Mouse (Mus musculus) CD4-positive, CD25-positive, alpha-beta regulatory T cell, adult 4 months (primary cell): Measurements from ENCODE around the gene Hectd4. TPM values are rescaled to one million over a fixed set of nuclear protein-coding genes. Genes with fewer than 3 reads are reported as not detected.

Source experiments
- ATAC-seq: one replicate; pipeline ENCODE4 v1.8.0; 2017
- polyA plus RNA-seq, 2 experiments: library from polyadenylated mRNA; unstranded; fragments of 100-300 nt; shearing (Covaris generic); gene quantifications; one replicate each; pipeline ENCODE4 v1.2.1; 2017

The Hectd4 gene
- polyA plus RNA-seq, 2 experiments from 2014 or later = 8.8 to 9.8 TPM

DNA sequence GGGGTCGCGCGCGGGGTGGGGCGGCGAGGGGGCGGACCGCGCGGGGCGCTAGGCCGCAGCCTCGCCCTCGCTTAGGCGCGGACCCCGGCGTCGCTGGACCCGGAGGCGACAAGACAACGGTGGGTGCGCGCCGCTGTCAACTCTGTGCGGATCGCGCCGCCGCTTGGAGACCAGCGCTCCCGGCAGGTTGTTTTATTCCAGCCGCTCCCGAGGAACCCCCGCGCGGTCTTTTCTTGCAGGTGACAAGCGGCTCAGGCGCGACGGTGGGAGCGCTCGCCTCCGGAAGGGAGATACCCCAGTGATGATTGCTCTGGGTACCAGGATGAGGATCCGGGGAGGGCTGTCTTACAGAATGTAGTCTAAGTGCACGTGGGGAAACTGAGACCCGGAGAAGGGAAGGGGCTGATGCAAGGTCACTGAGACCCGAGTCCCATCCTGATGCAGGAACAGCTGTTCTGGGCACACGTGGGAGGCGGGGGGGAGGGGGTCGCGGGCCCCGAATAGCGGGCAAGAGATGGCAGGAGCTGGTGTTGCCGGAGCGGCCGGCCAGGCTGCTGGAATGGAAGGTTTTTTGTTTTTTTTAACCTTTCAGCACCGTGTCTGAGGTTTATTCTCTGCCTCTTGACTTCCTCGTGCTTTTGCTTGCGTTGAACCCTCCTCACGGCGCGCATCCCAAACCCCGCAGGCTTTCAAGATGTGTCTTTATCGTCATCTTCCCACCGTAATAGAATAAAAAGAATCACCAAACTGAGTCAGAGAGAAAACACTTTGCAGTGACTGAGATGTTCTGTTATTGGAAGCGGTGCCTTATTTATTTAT is 178.3 kb downstream of the Hectd4 start:
- ATAC-seq = peak; percentile 22

DNA sequence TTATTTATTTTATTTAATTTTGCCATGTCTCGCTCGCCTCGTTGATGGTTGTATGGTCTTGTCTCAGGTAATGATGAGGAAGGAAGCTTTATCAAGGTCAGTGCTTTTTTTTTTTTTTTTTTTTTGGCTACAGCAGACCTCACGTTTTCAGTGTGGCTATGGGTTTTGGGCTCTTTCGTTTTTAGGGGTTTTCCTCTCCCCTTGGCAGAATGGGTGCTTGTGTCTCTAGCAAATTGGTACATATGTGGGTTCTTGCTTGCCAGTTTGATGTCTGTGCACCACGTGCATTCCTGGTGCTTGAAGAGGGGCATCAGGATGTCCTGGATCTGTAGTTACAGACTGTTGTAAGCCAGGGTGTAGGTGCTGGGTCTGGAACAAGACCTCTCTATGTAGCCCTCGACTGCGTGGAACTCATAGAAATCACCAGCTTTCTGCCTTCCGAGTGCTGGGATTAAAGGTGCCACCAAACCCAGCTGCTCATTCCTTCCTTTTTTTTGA is 179.0 kb downstream of the Hectd4 start:
- ATAC-seq = no peak

DNA sequence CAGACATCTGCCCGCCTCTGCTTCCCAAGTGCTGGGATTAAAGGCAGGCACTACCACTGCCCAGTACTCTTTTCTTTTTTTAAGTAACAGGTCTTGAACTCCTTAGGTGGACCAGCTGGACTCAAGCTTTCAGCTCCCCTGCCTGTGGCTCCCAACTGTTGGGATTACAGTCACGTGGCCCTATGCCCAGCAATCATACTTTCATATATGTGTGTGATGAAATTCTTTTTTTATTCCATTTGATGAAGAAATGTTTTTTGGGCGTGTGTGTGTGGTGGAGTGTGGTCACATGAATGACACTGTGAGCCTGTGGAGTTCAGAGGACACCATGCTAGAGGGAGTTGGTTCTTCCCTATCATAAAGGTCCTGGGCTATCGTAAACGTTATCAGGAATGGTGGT is 179.5 kb downstream of the Hectd4 start:
- no peak for ATAC-seq

DNA sequence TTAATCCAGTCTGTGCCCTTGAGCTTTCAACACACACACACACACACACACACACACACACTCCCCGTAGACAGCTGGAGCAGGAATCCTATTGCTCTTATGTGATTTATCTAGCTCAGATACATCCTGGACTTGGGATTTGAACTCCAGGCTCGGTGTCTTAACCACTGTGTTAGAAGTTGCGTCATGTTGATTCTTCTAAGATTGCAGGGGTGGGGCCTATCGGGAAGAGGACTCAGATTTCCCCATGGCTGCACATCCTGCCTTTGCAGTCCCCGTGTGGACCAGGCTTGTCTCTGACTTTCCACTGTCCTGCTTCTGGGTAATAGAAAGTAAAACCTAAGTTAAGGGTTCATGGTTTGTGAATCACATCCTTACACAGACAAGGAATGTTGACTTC is 180.0 kb downstream of the Hectd4 start:
- no peak for ATAC-seq

DNA sequence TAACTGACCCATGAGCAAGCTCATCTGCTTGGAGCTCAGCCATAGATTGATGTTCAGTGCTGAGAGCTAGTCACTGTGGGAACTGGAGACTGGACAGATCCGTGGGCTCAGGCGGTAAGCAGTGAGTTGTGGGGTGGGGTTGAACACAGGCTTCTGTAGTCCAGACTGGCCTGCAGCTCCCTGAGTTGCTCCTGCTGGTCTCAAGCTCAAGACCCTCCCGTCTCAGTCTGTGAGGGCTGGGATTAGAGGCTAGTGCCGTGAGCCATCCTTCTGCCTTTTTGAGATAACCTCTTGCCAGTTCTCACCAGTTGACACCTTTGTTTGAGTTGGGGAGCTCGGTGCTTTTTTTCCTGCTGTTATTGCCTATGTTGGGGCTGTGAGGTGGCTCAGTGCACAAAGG is 180.8 kb downstream of the Hectd4 start:
- no peak for ATAC-seq

DNA sequence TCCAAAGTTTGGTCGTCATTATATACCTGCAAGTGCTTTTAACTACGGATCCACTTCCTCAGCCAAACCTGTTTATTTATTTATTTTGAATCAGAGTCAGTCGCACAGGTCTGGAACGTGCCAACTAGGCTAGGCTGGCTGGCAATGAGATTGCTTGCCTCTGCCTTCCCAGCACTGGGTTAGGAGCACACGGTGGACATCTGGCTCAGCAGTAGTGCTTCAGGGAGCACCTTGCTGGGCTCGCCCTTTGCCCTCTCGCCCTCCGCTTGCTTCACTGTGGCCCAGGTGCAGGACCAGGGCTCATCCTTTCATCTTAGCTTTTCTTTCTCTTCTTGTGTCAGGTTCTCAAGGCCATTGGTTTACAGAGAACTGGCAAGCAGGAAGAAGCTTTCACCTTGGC is 187.8 kb downstream of the Hectd4 start:
- no peak for ATAC-seq

DNA sequence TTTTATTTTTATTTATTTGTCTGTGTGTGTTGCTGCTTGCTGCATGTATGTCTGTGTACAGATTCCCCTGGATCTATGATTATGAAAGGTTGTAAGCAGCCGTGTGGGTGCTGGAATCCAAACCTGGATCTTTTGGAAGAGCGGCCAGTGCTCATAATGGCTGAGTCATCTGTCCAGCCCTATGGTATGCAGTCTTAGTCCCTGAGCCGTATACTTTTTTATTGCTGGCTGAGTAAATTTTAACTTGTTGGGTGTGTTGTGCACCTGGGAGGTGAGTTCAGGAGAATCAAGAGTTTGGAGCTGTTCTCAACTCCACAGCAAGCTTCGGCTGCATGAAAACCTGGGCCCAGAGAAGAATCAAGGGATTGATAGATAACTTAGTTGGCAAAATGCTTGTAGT is 191.0 kb downstream of the Hectd4 start:
- ATAC-seq = no peak

Other genes starting within 250 kb of the Hectd4 start
- not detected for gene Rph3a, start 210.1 kb upstream of the Hectd4 start, polyA plus RNA-seq
- 1 to 10 TPM; 7.2 to 8.0 TPM for gene Ptpn11, start 28.8 kb upstream of the Hectd4 start, polyA plus RNA-seq
- 1,000 to 10,000 TPM; 1,708 to 1,898 TPM for gene Rpl6, start 15.7 kb upstream of the Hectd4 start, polyA plus RNA-seq
- gene Trafd1, start 165.4 kb downstream of the Hectd4 start, polyA plus RNA-seq = 10 to 100 TPM; 37.5 to 58.0 TPM
- gene Naa25, start 177.7 kb downstream of the Hectd4 start, polyA plus RNA-seq = 10 to 100 TPM; 43.2 to 54.1 TPM
- gene Tmem116, start 231.7 kb downstream of the Hectd4 start, polyA plus RNA-seq = 1 to 10 TPM in 1 of 2 experiments, under 1 TPM in 1; 0.93 to 1.3 TPM
- gene Erp29, start 232.3 kb downstream of the Hectd4 start, polyA plus RNA-seq = 10 to 100 TPM; 64.9 to 80.3 TPM